Mouse (Mus musculus) E14TG2a.4 (cell line): ENCODE results near the gene Tango6.

Experiments
- H3K27me3 ChIP-seq: 2 replicates; pipeline ENCODE4 v1.6.1; 2014; ENCODE audit warnings: low read length, control low read depth; ENCODE audit not compliant: insufficient read depth
- H3K36me3 ChIP-seq: 2 replicates; pipeline ENCODE4 v1.6.1; 2014; ENCODE audit warnings: low read length, control low read depth; ENCODE audit not compliant: insufficient read depth
- H3K4me1 ChIP-seq: replicated peaks from 2 replicates; pipeline ENCODE4 v1.6.1; 2014; ENCODE audit warnings: low read depth, low read length, control low read depth
- H3K4me3 ChIP-seq: replicated peaks from 2 replicates; pipeline ENCODE4 v1.5.1; 2014; ENCODE audit warnings: mild to moderate bottlenecking, low read length
- H3K9me3 ChIP-seq: 2 replicates; pipeline ENCODE4 v1.6.1; 2014; ENCODE audit warnings: low read length, control low read depth
- CTCF ChIP-seq: conservative IDR thresholded peaks from 2 replicates; pipeline ENCODE4 v1.5.1; 2014; ENCODE audit warnings: low read length
- NANOG ChIP-seq: IDR thresholded peaks from 2 replicates; pipeline ENCODE4 v1.6.1; 2014; ENCODE audit warnings: borderline replicate concordance, low read length, mixed read lengths
- POU5F1 ChIP-seq: IDR thresholded peaks from 2 replicates; pipeline ENCODE4 v1.6.1; 2014; ENCODE audit warnings: low read length, borderline replicate concordance

The Tango6 gene

GRCm38 (mm10) chr8:106850034-106850433 is 167.2 kb downstream of the Tango6 start:
- no peak overlapping the region for H3K4me3 ChIP-seq
- no peaks in the 10 kb centered on the region for H3K27me3 ChIP-seq
- no peaks in the 10 kb centered on the region for H3K9me3 ChIP-seq
- TF ChIP-seq POU5F1 (no peak), NANOG (no peak), CTCF (no peak)
- H3K36me3 ChIP-seq, result peaks cover 51% of the 10 kb centered on the region
- H3K4me1 ChIP-seq, result peaks cover 14% of the 10 kb centered on the region

- no peak overlapping the region for H3K4me3 ChIP-seq
- H3K36me3 ChIP-seq, result peaks cover 32% of the 10 kb centered on the region
- H3K9me3 ChIP-seq, result no peaks in the 10 kb centered on the region
- H3K4me1 ChIP-seq, result peaks cover 16% of the 10 kb centered on the region
- TF ChIP-seq CTCF (no peak), POU5F1 (no peak), NANOG (no peak)
- H3K27me3 ChIP-seq, result 0 out of 2 replicates have a peak, but pooled peaks cover 2% of the 10 kb centered on the region
These were observed 171.8 kb downstream of the Tango6 start for GRCm38 (mm10) chr8:106854534-106855241.

GRCm38 (mm10) chr8:106855242-106855562 is 172.3 kb downstream of the Tango6 start:
- no peaks in the 10 kb centered on the region for H3K9me3 ChIP-seq
- 0 out of 2 replicates have a peak, but pooled peaks cover 2% of the 10 kb centered on the region for H3K27me3 ChIP-seq

GRCm38 (mm10) chr8:106862845-106863244 is 180.0 kb downstream of the Tango6 start:
- TF ChIP-seq CTCF (no peak), NANOG (no peak), POU5F1 (no peak)
- H3K27me3 ChIP-seq, result peaks cover 35% of the 10 kb centered on the region
- H3K36me3 ChIP-seq, result no peaks in the 10 kb centered on the region
- H3K9me3 ChIP-seq, result no peaks in the 10 kb centered on the region
- H3K4me1 ChIP-seq, result peaks cover 42% of the 10 kb centered on the region
- H3K4me3 ChIP-seq, result no peak overlapping the region

More at GRCm38 (mm10) chr8:106855242-106855562, 172.3 kb downstream of the Tango6 start:
- H3K36me3 ChIP-seq, result peaks cover 27% of the 10 kb centered on the region
- no peak overlapping the region for H3K4me3 ChIP-seq
- H3K4me1 ChIP-seq, result peaks cover 16% of the 10 kb centered on the region
- TF ChIP-seq POU5F1, result no peak
- no peak for TF ChIP-seq CTCF
- no peak for TF ChIP-seq NANOG

- peaks cover 58% of the 10 kb centered on the region for H3K27me3 ChIP-seq
- H3K4me1 ChIP-seq, result peaks cover 67% of the 10 kb centered on the region
- no peak for TF ChIP-seq NANOG
- TF ChIP-seq POU5F1, result no peak
- TF ChIP-seq CTCF, result no peak
- H3K4me3 ChIP-seq, result no peak overlapping the region
- H3K9me3 ChIP-seq, result no peaks in the 10 kb centered on the region
- no peaks in the 10 kb centered on the region for H3K36me3 ChIP-seq
These were observed 182.5 kb downstream of the Tango6 start for GRCm38 (mm10) chr8:106865354-106865753.

- peaks cover 82% of the 10 kb centered on the region for H3K4me1 ChIP-seq
- H3K4me3 ChIP-seq, result peak within 1 kb of the TSS; percentile 84
- H3K9me3 ChIP-seq, result no peaks in the 10 kb centered on the region
- peaks cover 65% of the 10 kb centered on the region for H3K27me3 ChIP-seq
- TF ChIP-seq CTCF (no peak), POU5F1 (no peak), NANOG (peak; percentile 75; the same call in 1 of the 2 replicates)
- H3K36me3 ChIP-seq, result peaks cover 14% of the 10 kb centered on the region
These were observed 187.2 kb downstream of the Tango6 start, which contains the start of gene Has3 for GRCm38 (mm10) chr8:106870051-106870450. Gene Has3, plus strand, starts transcription at chr8:106870242.

GRCm38 (mm10) chr8:106870537-106871327 is 187.9 kb downstream of the Tango6 start:
- TF ChIP-seq NANOG (no peak), CTCF (no peak), POU5F1 (no peak)
- H3K36me3 ChIP-seq, result peaks cover 20% of the 10 kb centered on the region
- H3K27me3 ChIP-seq, result peaks cover 58% of the 10 kb centered on the region
- peak overlapping the region; percentile 84 for H3K4me3 ChIP-seq
- H3K9me3 ChIP-seq, result no peaks in the 10 kb centered on the region
- peaks cover 75% of the 10 kb centered on the region for H3K4me1 ChIP-seq

- no peaks in the 10 kb centered on the region for H3K9me3 ChIP-seq
- no peak for TF ChIP-seq POU5F1
- no peak for TF ChIP-seq NANOG
- no peak for TF ChIP-seq CTCF
- H3K4me3 ChIP-seq, result peak overlapping the region; percentile 84
- H3K27me3 ChIP-seq, result peaks cover 53% of the 10 kb centered on the region
- peaks cover 78% of the 10 kb centered on the region for H3K4me1 ChIP-seq
- H3K36me3 ChIP-seq, result peaks cover 25% of the 10 kb centered on the region
These were observed 188.6 kb downstream of the Tango6 start for GRCm38 (mm10) chr8:106871328-106871926.

GRCm38 (mm10) chr8:106871931-106872371 is 189.1 kb downstream of the Tango6 start:
- no peak for TF ChIP-seq CTCF
- TF ChIP-seq POU5F1, result no peak
- TF ChIP-seq NANOG, result no peak
- Histone ChIP-seq H3K4me3 (peak overlapping the region; percentile 84), H3K4me1 (peaks cover 82% of the 10 kb centered on the region), H3K27me3 (peaks cover 50% of the 10 kb centered on the region), H3K9me3 (no peaks in the 10 kb centered on the region), H3K36me3 (peaks cover 30% of the 10 kb centered on the region)
